Mouse (Mus musculus): ENCODE data around the gene Unc5a.

DNA sequence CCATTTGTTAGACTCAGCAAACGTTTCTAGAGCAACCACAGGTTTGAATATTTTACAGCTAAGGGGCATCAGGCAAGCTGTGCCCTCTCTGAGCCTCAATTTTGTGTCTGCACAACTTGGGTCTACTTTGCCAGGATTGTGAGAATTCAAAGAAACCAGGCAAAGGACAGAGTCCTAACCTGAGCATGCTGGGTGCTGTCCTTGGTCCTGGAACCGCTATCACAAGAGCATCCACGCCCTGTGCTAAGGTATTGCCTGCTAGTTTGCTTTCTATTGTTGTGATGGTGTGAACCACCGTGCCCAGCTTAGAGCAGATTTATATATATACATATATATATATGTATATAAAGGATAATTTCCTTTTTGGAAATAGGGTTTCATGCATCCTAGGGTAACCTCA, 3.9 kb upstream of the Unc5a start:
- no peak for TF ChIP-seq HCFC1 (IDR thresholded peaks at IDR 0.05; ENCODE audit: borderline replicate concordance, insufficient read depth, low read length)
- TF ChIP-seq ZNF384 (IDR thresholded peaks at IDR 0.05; ENCODE audit: low read depth, low read length): no peak
- TF ChIP-seq MAFK (IDR thresholded peaks at IDR 0.05; ENCODE audit: insufficient read depth, low read depth, low read length): no peak
- TF ChIP-seq CHD2 (IDR thresholded peaks at IDR 0.05; ENCODE audit: low read depth, low read length): no peak
